Mouse (Mus musculus): ENCODE data around the gene Zfp821.
A peak's percentile ranks its signal among the peaks of the same experiment; 100 is the strongest.

The Zfp821 gene

GRCm38 (mm10) chr8:109705320-109706075 is at the start of gene Zfp821:
Gene Zfp821, plus strand, starts transcription at chr8:109705546.
- peak; percentile 97 for DNase-seq

- DNase-seq, result no peak
Measured at GRCm38 (mm10) chr8:109656860-109657259, 48.5 kb upstream of the Zfp821 start.

DNA sequence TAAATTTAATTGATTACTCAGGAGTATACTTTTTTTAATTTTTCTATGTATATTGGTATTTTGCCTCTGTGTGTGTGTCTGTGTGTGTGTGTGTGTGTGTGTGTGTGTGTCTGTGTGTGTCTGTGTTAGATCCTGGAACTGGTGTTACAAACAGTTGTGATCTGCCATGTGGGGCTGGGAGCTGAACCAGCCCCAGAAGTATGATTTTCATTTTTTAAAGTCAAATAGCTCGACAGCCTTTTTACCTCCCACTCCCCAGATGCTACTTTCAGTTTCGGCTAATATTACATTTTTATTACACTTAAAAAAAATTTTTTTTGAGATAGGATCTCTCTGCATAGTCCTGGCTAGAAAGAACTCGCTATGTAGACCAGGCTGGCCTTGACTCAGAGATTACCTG is 43.0 kb upstream of the Zfp821 start:
- no peak for DNase-seq

DNA sequence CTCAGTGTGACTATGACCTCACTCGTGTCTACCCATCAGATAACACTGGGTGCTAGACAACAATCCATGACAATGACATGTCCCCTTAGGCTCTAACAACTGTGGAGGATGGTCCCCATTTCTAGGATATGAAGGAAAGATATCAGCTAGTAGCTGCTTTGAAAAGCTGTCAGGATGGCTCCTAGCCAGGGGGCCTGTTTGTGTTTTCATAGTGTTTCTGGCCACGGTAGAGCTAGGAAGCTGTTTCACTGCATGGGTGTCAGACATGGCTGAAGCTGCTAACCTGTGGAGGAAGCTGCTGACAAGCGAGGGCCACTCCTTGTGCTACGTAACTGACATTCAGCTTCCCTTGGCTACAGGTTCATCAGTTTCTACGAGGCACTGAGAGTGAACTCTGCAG is 38.7 kb upstream of the Zfp821 start:
- no peak for DNase-seq

GRCm38 (mm10) chr8:109672656-109673055 is 32.7 kb upstream of the Zfp821 start:
- DNase-seq, result no peak

DNA sequence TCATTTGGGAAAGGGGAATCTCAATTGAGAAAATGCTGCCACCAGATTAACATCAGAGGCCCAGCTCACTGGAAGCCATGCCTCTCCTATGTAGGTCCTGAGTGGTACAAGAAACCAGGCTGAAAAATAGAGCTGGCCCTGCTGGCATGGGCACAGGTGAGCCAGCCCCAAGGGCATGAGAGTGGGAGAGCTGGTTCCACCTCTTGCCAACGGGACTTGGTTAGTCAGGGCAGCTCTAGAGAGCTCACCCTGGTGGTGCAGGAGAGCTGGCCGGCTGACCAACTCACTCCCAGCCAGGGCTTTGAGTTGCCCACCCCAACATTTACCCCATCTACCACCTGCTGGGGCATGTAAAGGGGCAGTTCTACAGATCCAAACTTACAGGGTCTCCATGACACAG is 31.8 kb upstream of the Zfp821 start:
- DNase-seq, result no peak

- no peak for DNase-seq
Measured at GRCm38 (mm10) chr8:109675896-109676643, 29.3 kb upstream of the Zfp821 start.

- no peak for DNase-seq
Measured at GRCm38 (mm10) chr8:109681535-109681934, 23.8 kb upstream of the Zfp821 start.

DNA sequence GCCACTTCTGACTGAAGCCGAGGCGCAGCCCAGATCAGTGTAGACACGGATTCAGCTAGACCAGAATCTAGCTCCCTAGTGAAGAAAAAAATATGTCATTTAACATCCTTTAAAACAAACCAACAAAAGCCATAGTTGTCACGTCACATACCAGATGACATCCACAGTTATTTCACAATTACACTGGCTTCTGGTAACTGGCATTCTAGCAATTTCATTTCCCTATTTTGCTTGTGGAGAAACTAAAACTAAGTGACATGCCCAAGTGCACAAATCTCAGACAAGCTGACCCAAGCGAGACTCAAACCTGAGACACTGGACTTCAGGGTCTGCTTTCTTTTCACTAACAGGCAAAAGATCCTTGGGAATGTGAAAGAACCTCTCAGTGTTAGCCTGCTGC is 23.2 kb upstream of the Zfp821 start:
- no peak for DNase-seq

DNA sequence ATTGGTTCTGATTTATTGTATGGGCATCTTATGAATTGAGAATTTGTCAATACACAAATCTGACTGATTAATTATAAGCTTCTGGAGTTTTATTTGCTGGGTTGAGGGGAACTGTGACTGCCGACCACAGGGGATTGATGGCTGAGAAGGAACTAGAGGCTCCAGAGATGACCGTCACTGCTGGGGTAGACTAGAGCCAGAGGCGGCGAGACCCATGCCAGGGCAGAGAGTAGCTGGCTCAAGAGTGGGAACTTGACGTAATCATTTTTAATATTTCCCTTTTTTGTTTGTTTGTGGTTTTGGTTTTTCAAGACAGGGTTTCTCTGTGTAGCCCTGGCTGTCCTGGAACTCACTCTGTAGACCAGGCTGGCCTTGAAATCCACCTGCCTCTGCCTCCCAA is 18.1 kb upstream of the Zfp821 start:
- DNase-seq, result no peak

- DNase-seq, result peak; percentile 38
Measured at GRCm38 (mm10) chr8:109691769-109692168, 13.6 kb upstream of the Zfp821 start.

DNA sequence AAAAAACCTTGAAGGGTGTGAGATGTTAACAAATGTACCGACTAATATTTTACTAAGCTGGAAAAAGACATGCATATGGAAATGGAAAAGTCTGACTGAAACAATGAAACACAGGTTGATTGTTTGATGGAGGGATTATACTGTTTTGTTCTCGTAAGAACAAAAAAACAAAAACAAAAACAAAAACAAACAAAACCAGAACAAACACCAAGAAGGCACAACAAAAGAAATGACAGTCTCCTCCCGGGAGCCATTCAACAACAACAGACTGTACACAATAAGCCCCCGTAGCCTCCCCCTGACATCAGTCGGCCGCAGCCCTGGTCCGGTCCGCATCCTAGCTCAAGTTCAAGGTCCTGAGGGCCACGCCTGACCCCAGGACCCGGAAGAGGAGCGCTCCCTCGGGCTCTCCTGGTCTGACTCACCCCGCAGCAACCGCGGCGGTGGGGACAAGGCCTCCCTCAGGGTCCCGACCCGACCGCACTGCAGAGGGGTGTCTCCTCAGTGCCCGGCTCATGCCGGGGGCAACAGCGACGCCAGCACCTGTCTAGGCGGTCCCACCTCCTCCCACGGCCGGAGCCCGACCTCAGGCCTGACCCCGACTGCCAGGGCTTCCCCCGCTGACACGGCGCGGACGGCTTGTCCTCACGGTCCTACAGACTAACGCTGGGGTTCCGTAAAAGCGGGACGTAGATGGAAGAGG is 12.8 kb upstream of the Zfp821 start:
- DNase-seq, result no peak

DNA sequence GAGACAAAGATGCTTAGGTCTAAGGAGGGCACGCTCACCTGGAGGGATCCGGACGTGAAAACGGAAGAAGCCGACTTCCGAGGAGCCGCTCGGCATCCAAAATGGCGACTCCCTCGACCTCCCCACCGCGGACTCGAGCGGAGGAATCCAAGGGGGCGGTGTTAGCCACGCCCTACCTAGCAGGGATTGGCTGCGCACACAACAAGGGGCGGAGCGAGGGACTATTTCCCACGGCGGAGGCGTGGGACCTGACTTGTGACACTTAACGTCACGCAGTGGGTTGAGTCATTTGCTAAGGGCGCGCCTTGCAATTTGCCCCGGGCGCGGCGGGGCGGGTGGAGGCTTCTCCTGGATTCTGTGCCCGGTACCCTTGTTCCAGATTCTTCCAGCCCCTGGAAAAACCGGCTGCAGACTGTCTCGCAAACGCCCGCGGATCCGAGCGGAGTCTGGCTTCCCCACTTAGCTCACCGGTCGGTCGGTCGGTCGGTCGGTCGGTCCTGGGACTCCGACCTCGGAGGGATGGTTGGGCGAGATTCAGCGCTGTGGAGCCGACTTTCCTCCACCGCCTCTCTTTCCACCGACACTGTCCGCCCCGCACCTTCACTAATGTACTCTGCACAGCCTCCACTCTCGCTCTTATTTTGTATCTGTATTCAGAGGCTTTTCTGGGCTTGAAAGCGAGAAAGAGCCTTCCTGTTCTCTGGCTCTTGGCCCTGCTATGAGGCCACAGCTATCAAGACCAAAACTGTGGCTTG is 12.0 kb upstream of the Zfp821 start, which contains the start of gene Ist1:
Gene Ist1, minus strand, starts transcription at position 115 of the 755 bp plus-strand sequence.
- peak; percentile 99 for DNase-seq

- peak; percentile 11 for DNase-seq
Measured at GRCm38 (mm10) chr8:109694154-109694553, 11.2 kb upstream of the Zfp821 start.

DNA sequence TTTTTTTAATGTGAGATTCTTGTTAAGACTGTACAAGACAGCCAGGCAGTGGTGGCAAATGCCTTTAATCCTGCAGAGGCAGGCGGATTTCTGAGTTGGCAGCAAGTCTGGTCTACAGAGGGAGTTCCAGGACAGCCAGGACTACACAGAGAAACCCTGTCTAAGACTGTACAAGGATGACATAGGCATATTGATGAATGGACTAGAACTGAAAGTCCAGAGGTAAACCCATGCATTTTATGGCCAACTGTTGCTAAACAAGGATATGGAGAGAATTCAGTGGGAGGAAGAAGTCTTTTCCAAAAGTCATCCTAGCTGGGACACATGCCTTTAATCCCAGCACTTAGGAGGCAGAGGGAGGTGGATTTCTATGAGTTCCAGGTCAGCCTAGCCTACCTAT is 7.6 kb upstream of the Zfp821 start:
- DNase-seq, result no peak

- DNase-seq, result no peak
Measured at GRCm38 (mm10) chr8:109698477-109698876, 6.9 kb upstream of the Zfp821 start.

DNA sequence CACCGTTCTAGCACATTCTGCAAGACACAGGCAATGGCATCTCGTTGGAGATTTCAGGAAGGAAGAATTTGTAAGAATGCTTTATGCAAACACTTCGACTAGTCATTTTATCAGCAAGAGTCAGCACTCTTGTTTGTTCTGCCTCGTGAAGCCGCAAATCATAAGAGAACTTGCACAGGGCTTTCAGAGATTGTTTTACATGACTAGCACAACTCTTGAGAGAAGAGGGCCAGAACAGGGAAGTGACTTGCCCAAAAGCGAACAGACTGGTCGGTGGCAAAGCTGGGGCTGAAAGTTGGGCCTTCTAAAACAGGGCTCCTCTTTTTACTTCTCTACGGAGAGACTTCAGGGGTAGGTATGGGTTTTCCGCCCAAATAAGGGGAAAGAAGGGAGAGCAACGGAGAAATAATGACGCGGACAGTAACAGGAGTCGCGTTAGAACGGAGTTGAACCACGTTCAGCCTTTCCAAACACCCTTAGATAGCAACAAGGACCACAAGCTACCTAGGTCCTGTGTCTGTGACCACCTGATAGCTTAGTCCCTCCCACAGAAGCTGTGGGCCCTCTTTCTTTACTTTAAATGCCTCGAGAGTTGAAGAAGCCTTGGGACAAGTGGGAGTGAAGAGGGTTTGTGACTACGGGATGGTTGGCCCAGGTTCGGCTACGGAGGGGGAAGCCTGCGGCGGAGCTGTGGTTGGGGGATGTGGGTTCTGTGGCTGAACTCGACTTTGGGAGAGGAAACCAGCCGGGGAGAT is 604 bp upstream of the Zfp821 start:
- DNase-seq, result no peak

- DNase-seq, result no peak
Measured at GRCm38 (mm10) chr8:109706076-109706873, 929 bp downstream of the Zfp821 start.

DNA sequence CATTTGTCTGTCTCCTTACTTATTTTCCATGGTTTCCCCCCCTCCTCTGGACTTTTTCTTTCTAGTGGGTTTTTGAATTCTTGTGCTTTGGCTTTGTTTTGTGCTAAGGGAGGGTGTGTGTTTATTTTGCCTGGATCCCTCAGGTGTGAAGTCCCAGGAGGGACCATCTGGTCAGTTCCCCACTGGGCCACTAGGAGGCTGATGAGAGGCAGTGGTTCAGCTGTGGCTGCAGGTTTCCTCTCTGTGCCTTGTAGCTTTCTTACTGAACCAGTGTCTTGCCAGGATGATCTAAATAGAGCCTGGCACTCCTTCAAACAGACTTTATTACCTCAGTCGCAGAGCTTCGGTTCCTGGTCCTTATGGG is 1.5 kb downstream of the Zfp821 start:
- peak; percentile 73 for DNase-seq

DNA sequence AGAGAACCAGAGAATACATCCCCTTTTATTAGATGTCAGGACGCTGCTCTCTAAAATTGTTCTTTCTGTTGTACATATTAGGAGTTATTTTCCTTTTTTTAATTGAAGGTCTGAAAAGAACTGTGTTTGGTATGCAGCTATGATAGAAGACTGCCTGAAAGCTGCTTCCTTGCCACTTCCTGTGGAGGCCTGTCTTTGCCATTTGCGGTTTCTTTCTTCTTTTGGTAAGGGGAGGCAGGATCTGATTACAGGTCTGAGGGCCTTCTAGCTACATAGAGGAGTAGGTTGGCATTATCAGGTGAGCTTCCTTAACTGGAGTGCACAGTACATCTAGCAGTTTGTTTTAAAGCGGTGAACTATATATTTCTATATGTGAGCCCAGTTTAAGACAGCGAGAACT is 2.6 kb downstream of the Zfp821 start:
- no peak for DNase-seq

- DNase-seq, result no peak
Measured at GRCm38 (mm10) chr8:109712521-109712920, 7.2 kb downstream of the Zfp821 start.
